In genomic region chr19:3966330-3967075, GRCm38 (mm10) we compare ENCODE assay signal across 19 mouse cellular contexts. TPM values are rescaled to one million over a fixed set of nuclear protein-coding genes. Genes with fewer than 3 reads are reported as not detected.
DNase-seq lines count a peak whose midpoint lies in the region; ATAC-seq and TF ChIP-seq lines count a peak whose summit lies in the region.
"Had no signal": no experiment of that assay in that cellular context is flagged by ENCODE, and none has a peak within 500 bp of the region (broad histone marks: within the 10 kb centered on the region; RNA-seq: fewer than 3 reads in every experiment).

No protein-coding gene starts in this region.

- 69% methylated on average over 11 of the region's 11 CpGs for WGBS in forebrain, postnatal 0 days
- 73% methylated on average over 11 of the region's 11 CpGs for WGBS in forebrain, embryonic 10.5 days

- H3K4me2 ChIP-seq in forebrain, postnatal 0 days (ENCODE audit: low read depth): no peak overlapping the region
- H3K4me2 ChIP-seq: limb, embryonic 15.5 days; midbrain, embryonic 12.5 days had no signal

- no peaks in the 10 kb centered on the region for H3K4me1 ChIP-seq in forebrain, postnatal 0 days (ENCODE audit: insufficient read depth)
- peaks cover 4% of the 10 kb centered on the region; the same call in 1 of the 2 replicates for H3K4me1 ChIP-seq in forebrain, embryonic 10.5 days
- no peaks in the 10 kb centered on the region for H3K4me1 ChIP-seq in ES-Bruce4 (ENCODE audit: control insufficient read depth, insufficient read depth, low read length)
- H3K4me1 ChIP-seq: midbrain, embryonic 12.5 days had no signal

- peak; percentile 40 for DNase-seq in forebrain, postnatal 0 days
- DNase-seq in forebrain, embryonic 10.5 days (ENCODE audit: extremely low spot score, low spot score): no peak
- no peak for DNase-seq in left cerebral cortex, adult 2 months (ENCODE audit: extremely low spot score in 1 of 2, low spot score in 2 of 2)
- no peak for DNase-seq in left cerebral cortex, postnatal 10 days (ENCODE audit: extremely low spot score in 1 of 2, low spot score in 2 of 2)
- no peak for DNase-seq in brain, embryonic 14.5 days (ENCODE audit: low read depth)
- no peak for DNase-seq in urinary bladder, adult 2 months (ENCODE audit: low spot score)
- no peak for DNase-seq in cerebellum, adult 9-10 months
- DNase-seq: adrenal gland, adult 8-10 months; cerebellum, adult 8-10 months; heart, postnatal 4 days; lung, postnatal 10 days had no signal

- intact Hi-C loops in left cerebral cortex, adult 2 months (cut with DNase I): no loop called here
- intact Hi-C loops in left cerebral cortex, postnatal 10 days (cut with DNase I): no loop called here

- peak; percentile 52 for TF ChIP-seq CTCF in forebrain, postnatal 0 days (IDR thresholded peaks at IDR 0.05; ENCODE audit: low read depth)
- TF ChIP-seq CTCF in left cerebral cortex, adult 2 months (IDR thresholded peaks at IDR 0.05): peak; percentile 38
- TF ChIP-seq CTCF in ES-Bruce4 (IDR thresholded peaks at IDR 0.05; ENCODE audit: low read depth, low read length): peak; percentile 9
- peak; percentile 28; the same call in 1 of the 2 replicates for TF ChIP-seq CTCF in brain, embryonic 14.5 days (IDR thresholded peaks at IDR 0.05; ENCODE audit: borderline replicate concordance, extremely low read depth, insufficient read depth, insufficient read length)

- ATAC-seq in forebrain, postnatal 0 days: no peak

- no peak overlapping the region for H3K4me3 ChIP-seq in forebrain, postnatal 0 days (ENCODE audit: low read depth, low read length)
- H3K4me3 ChIP-seq in forebrain, embryonic 10.5 days: no peak overlapping the region
- no peak overlapping the region for H3K4me3 ChIP-seq in left cerebral cortex, adult 2 months
- no peak overlapping the region for H3K4me3 ChIP-seq in ES-Bruce4 (ENCODE audit: low read depth, low read length)
- H3K4me3 ChIP-seq: heart, embryonic 10.5 days; limb, embryonic 15.5 days; midbrain, embryonic 12.5 days had no signal

- no peaks in the 10 kb centered on the region for H3K9me3 ChIP-seq in forebrain, postnatal 0 days (ENCODE audit: low read length)
- H3K9me3 ChIP-seq in forebrain, embryonic 10.5 days: no peaks in the 10 kb centered on the region
- no peaks in the 10 kb centered on the region for H3K9me3 ChIP-seq in ES-Bruce4 (replicated peaks; ENCODE audit: control insufficient read depth, insufficient read depth, low read length, poor library complexity, severe bottlenecking)
- H3K9me3 ChIP-seq: heart, embryonic 10.5 days; limb, embryonic 15.5 days; midbrain, embryonic 12.5 days had no signal

- no peak for TF ChIP-seq EP300 in ES-Bruce4 (IDR thresholded peaks at IDR 0.05; ENCODE audit: insufficient read depth, low read depth, low read length)

- no peaks in the 10 kb centered on the region for H3K36me3 ChIP-seq in forebrain, postnatal 0 days (ENCODE audit: insufficient read depth)
- no peaks in the 10 kb centered on the region for H3K36me3 ChIP-seq in forebrain, embryonic 10.5 days (replicated peaks)
- no peaks in the 10 kb centered on the region for H3K36me3 ChIP-seq in ES-Bruce4 (ENCODE audit: control insufficient read depth, insufficient read depth, low read length, poor library complexity, severe bottlenecking)
- H3K36me3 ChIP-seq: heart, embryonic 10.5 days; limb, embryonic 15.5 days; midbrain, embryonic 12.5 days had no signal

- TF ChIP-seq POLR2A in ES-Bruce4 (IDR thresholded peaks at IDR 0.05; ENCODE audit: insufficient read depth, low read length): no peak
- no peak for TF ChIP-seq POLR2A in brain, embryonic 14.5 days (IDR thresholded peaks at IDR 0.05; ENCODE audit: borderline replicate concordance, extremely low read depth, insufficient read depth, insufficient read length, poor library complexity, severe bottlenecking)

- H3K27me3 ChIP-seq in forebrain, postnatal 0 days (ENCODE audit: insufficient read depth, low read length): no peaks in the 10 kb centered on the region
- no peaks in the 10 kb centered on the region for H3K27me3 ChIP-seq in forebrain, embryonic 10.5 days (ENCODE audit: poor library complexity, severe bottlenecking)
- H3K27me3 ChIP-seq in ES-Bruce4 (ENCODE audit: control insufficient read depth, insufficient read depth, low read length, poor library complexity, severe bottlenecking): no peaks in the 10 kb centered on the region
- H3K27me3 ChIP-seq: limb, embryonic 15.5 days; midbrain, embryonic 12.5 days had no signal

- no peak overlapping the region for H3K9ac ChIP-seq in forebrain, postnatal 0 days
- no peak overlapping the region for H3K9ac ChIP-seq in ES-Bruce4 (ENCODE audit: low read depth, poor library complexity, severe bottlenecking)
- H3K9ac ChIP-seq: limb, embryonic 15.5 days; midbrain, embryonic 12.5 days had no signal

- H3K27ac ChIP-seq in forebrain, postnatal 0 days (ENCODE audit: low read depth, low read length): no peak overlapping the region
- no peak overlapping the region for H3K27ac ChIP-seq in forebrain, embryonic 10.5 days
- no peak overlapping the region for H3K27ac ChIP-seq in left cerebral cortex, adult 2 months
- H3K27ac ChIP-seq in ES-Bruce4 (ENCODE audit: insufficient read depth, low read length): no peak overlapping the region
- H3K27ac ChIP-seq: heart, embryonic 10.5 days; limb, embryonic 15.5 days; midbrain, embryonic 12.5 days had no signal

RNA-seq across cellular contexts. Expression of gene Aldh3b2, which starts 5.6 kb away (rescaled TPM):
- 1.5 and 2.7 TPM in 2 replicates for total RNA-seq in forebrain, postnatal 0 days (2014; rRNA removed)
- 1.8 and 1.9 TPM in 2 replicates for polyA plus RNA-seq in forebrain, postnatal 0 days (2015; fragmentation: Nextera tagmentation; extraction: Ambion mirVana)
- polyA plus RNA-seq in forebrain, embryonic 10.5 days (2016; fragmentation: Nextera tagmentation; extraction: Ambion mirVana): 0.37 and 0.39 TPM in 2 replicates
- 1 to 10 TPM in 1 of 2 experiments, under 1 TPM in 1; 0.93 to 1.5 TPM for total RNA-seq in left cerebral cortex, adult 2 months (2021)
- 1 to 10 TPM; 2.3 to 2.4 TPM for total RNA-seq in left cerebral cortex, postnatal 10 days (2021)
- polyA plus RNA-seq in ES-Bruce4 (2011; ENCODE audit: insufficient read depth, insufficient read length, low read depth, missing spikeins): 1.3 and 1.4 TPM in 2 replicates
- polyA plus RNA-seq in brain, embryonic 14.5 days (2012; rRNA removed): 1.1 and 1.3 TPM in 2 replicates
- polyA plus RNA-seq in urinary bladder, adult 2 months (2012; rRNA removed): 108 and 135 TPM in 2 replicates

RNA-seq across cellular contexts. Expression of gene Aldh3b3, which starts 8.1 kb away (rescaled TPM):
- total RNA-seq in forebrain, postnatal 0 days (2014; rRNA removed): not detected in 2 replicates
- not detected in 2 replicates for polyA plus RNA-seq in forebrain, postnatal 0 days (2015; fragmentation: Nextera tagmentation; extraction: Ambion mirVana)
- not detected in 2 replicates for polyA plus RNA-seq in forebrain, embryonic 10.5 days (2016; fragmentation: Nextera tagmentation; extraction: Ambion mirVana)
- total RNA-seq in left cerebral cortex, adult 2 months (2021): under 1 TPM in 1 of 2 experiments, not detected in 1; 0.11 TPM
- not detected for total RNA-seq in left cerebral cortex, postnatal 10 days (2021)
- not detected in 2 replicates for polyA plus RNA-seq in ES-Bruce4 (2011; ENCODE audit: insufficient read depth, insufficient read length, low read depth, missing spikeins)
- 0.01 and 0.05 TPM in 2 replicates for polyA plus RNA-seq in brain, embryonic 14.5 days (2012; rRNA removed)
- 0.73 and 0.78 TPM in 2 replicates for polyA plus RNA-seq in urinary bladder, adult 2 months (2012; rRNA removed)
- total RNA-seq: gastrocnemius, adult 8-10 months; layer of hippocampus, adult 8-10 months had no signal
- polyA plus RNA-seq: heart, embryonic 10.5 days; kidney, embryonic 16.5 days; midbrain, embryonic 12.5 days had no signal

RNA-seq across cellular contexts. Expression of gene Acy3, which starts 19.9 kb away (rescaled TPM):
- total RNA-seq in forebrain, postnatal 0 days (2014; rRNA removed): 2.2 and 2.5 TPM in 2 replicates
- polyA plus RNA-seq in forebrain, postnatal 0 days (2015; fragmentation: Nextera tagmentation; extraction: Ambion mirVana): 2.2 and 2.8 TPM in 2 replicates
- polyA plus RNA-seq in forebrain, embryonic 10.5 days (2016; fragmentation: Nextera tagmentation; extraction: Ambion mirVana): 1.8 and 2.5 TPM in 2 replicates
- 1 to 10 TPM; 3.3 to 4.1 TPM for total RNA-seq in left cerebral cortex, adult 2 months (2021)
- 1 to 10 TPM; 1.7 to 1.8 TPM for total RNA-seq in left cerebral cortex, postnatal 10 days (2021)
- polyA plus RNA-seq in ES-Bruce4 (2011; ENCODE audit: insufficient read depth, insufficient read length, low read depth, missing spikeins): 4.8 and 7.8 TPM in 2 replicates
- 2.5 and 2.7 TPM in 2 replicates for polyA plus RNA-seq in brain, embryonic 14.5 days (2012; rRNA removed)
- 13.0 and 15.0 TPM in 2 replicates for polyA plus RNA-seq in urinary bladder, adult 2 months (2012; rRNA removed)

RNA-seq across cellular contexts. Expression of gene Tbx10, which starts 26.0 kb away (rescaled TPM):
- not detected in 2 replicates for total RNA-seq in forebrain, postnatal 0 days (2014; rRNA removed)
- not detected in 2 replicates for polyA plus RNA-seq in forebrain, postnatal 0 days (2015; fragmentation: Nextera tagmentation; extraction: Ambion mirVana)
- polyA plus RNA-seq in forebrain, embryonic 10.5 days (2016; fragmentation: Nextera tagmentation; extraction: Ambion mirVana): not detected in 2 replicates
- not detected for total RNA-seq in left cerebral cortex, adult 2 months (2021)
- total RNA-seq in left cerebral cortex, postnatal 10 days (2021): not detected
- polyA plus RNA-seq in ES-Bruce4 (2011; ENCODE audit: insufficient read depth, insufficient read length, low read depth, missing spikeins): not detected in 2 replicates
- 0.16 and 0.46 TPM in 2 replicates for polyA plus RNA-seq in brain, embryonic 14.5 days (2012; rRNA removed)
- polyA plus RNA-seq in urinary bladder, adult 2 months (2012; rRNA removed): 0.03 TPM in 1 of 2 replicates, not detected in the other
- total RNA-seq: adrenal gland, adult 8-10 months; heart, postnatal 4 days; layer of hippocampus, adult 8-10 months; left cerebral cortex, postnatal 14 days had no signal
- polyA plus RNA-seq: limb, embryonic 15.5 days; midbrain, embryonic 12.5 days had no signal

RNA-seq across cellular contexts. Expression of gene Unc93b1, which starts 31.5 kb away (rescaled TPM):
- total RNA-seq in forebrain, postnatal 0 days (2014; rRNA removed): 8.6 and 10.8 TPM in 2 replicates
- polyA plus RNA-seq in forebrain, postnatal 0 days (2015; fragmentation: Nextera tagmentation; extraction: Ambion mirVana): 10.6 and 13.2 TPM in 2 replicates
- 4.6 and 4.9 TPM in 2 replicates for polyA plus RNA-seq in forebrain, embryonic 10.5 days (2016; fragmentation: Nextera tagmentation; extraction: Ambion mirVana)
- 10 to 100 TPM; 12.9 to 16.3 TPM for total RNA-seq in left cerebral cortex, adult 2 months (2021)
- 10 to 100 TPM; 15.0 to 16.3 TPM for total RNA-seq in left cerebral cortex, postnatal 10 days (2021)
- 12.1 and 13.5 TPM in 2 replicates for polyA plus RNA-seq in ES-Bruce4 (2011; ENCODE audit: insufficient read depth, insufficient read length, low read depth, missing spikeins)
- 12.3 and 13.4 TPM in 2 replicates for polyA plus RNA-seq in brain, embryonic 14.5 days (2012; rRNA removed)
- polyA plus RNA-seq in urinary bladder, adult 2 months (2012; rRNA removed): 85.1 and 99.6 TPM in 2 replicates

Comparison
In these comparisons a context has a peak if more than half of its experiments do, and no peak if none do; other contexts are left out.
1. RNA of gene Aldh3b2, which starts 5.6 kb away (polyA plus RNA-seq): 108 to 135 TPM in urinary bladder, adult 2 months; 1.8 to 1.9 TPM in forebrain, postnatal 0 days, 1.1 to 1.3 TPM in brain, embryonic 14.5 days, 1.3 to 1.4 TPM in ES-Bruce4 and 0.37 to 0.39 TPM in forebrain, embryonic 10.5 days; every median in the first group is over 10 times any median in the second.
2. Peak in every context shown above with its lines, with median percentiles within 50 percentile points of each other: CTCF ChIP-seq.